Mouse (Mus musculus): ENCODE results near the gene Golph3l. TPM values are rescaled to one million over a fixed set of nuclear protein-coding genes. Genes with fewer than 3 reads are reported as not detected.

Golph3l gene
- polyA plus RNA-seq, 1 experiment from 2014 or later, result 30.9 TPM

DNA sequence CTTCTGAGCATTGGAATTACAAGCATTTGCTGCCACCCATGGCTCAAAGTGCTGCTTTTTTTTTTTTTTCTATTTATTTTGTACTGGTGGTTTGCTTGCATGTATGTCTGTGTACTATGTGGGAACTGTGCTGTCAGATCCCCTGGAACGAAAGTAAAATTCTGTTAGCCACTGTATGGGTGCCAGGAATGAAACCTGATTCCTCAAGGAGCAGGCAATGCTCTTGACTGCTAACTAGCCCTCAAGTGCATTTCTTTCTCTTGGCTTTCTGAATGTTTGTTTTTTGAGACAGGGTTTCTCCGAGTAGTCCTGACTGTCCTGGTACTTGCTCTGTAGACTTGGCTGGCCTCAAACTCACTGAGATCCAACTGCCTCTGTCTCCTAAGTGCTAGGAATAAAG lies 26.9 kb upstream of the Golph3l start:
- ATAC-seq (ENCODE audit: low FRiP score) (no peak), DNase-seq (ENCODE audit: low spot score) (no peak)
- Histone ChIP-seq H3K36me3 (replicated peaks; ENCODE audit: control insufficient read depth, insufficient read depth) (no peaks in the 10 kb centered on the region), H3K4me3 (replicated peaks; ENCODE audit: low read length) (no peak overlapping the region), H3K9me3 (ENCODE audit: control insufficient read depth, low read length) (no peaks in the 10 kb centered on the region), H3K9ac (no peak overlapping the region), H3K4me1 (replicated peaks; ENCODE audit: control insufficient read depth, insufficient read depth, low read length) (no peaks in the 10 kb centered on the region), H3K27me3 (ENCODE audit: control insufficient read depth, insufficient read depth, low read length) (no peaks in the 10 kb centered on the region), H3K27ac (no peak overlapping the region), H3K4me2 (replicated peaks) (no peak overlapping the region)
- WGBS, result 75% methylated on average over 2 of the region's 2 CpGs

DNA sequence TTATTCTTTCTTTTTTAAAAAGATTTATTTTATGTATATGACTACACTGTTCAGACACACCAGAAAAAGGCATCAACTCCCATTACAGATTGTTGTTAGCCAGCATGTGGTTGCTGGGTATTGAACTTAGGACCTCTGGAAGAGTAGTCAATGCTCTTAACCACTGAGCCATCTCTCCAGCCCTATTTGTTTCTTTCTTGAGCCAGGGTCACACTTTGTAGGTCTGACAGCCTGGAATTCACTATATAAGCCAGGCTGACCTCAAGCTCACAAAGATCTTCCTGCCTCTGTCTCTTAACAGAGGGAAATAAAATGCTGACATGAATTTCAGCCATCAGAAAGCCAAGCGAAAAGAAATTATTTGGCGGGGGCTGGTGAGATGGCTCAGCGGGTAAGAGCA lies 19.1 kb upstream of the Golph3l start:
- Histone ChIP-seq H3K4me3 (replicated peaks; ENCODE audit: low read length) (no peak overlapping the region), H3K4me2 (replicated peaks) (no peak overlapping the region), H3K9me3 (ENCODE audit: control insufficient read depth, low read length) (no peaks in the 10 kb centered on the region), H3K36me3 (replicated peaks; ENCODE audit: control insufficient read depth, insufficient read depth) (no peaks in the 10 kb centered on the region), H3K9ac (no peak overlapping the region), H3K27ac (no peak overlapping the region), H3K4me1 (replicated peaks; ENCODE audit: control insufficient read depth, insufficient read depth, low read length) (no peaks in the 10 kb centered on the region), H3K27me3 (ENCODE audit: control insufficient read depth, insufficient read depth, low read length) (no peaks in the 10 kb centered on the region)
- DNase-seq (ENCODE audit: low spot score), result no peak
- ATAC-seq (ENCODE audit: low FRiP score), result no peak
- 96% methylated on average over 3 of the region's 3 CpGs for WGBS

DNA sequence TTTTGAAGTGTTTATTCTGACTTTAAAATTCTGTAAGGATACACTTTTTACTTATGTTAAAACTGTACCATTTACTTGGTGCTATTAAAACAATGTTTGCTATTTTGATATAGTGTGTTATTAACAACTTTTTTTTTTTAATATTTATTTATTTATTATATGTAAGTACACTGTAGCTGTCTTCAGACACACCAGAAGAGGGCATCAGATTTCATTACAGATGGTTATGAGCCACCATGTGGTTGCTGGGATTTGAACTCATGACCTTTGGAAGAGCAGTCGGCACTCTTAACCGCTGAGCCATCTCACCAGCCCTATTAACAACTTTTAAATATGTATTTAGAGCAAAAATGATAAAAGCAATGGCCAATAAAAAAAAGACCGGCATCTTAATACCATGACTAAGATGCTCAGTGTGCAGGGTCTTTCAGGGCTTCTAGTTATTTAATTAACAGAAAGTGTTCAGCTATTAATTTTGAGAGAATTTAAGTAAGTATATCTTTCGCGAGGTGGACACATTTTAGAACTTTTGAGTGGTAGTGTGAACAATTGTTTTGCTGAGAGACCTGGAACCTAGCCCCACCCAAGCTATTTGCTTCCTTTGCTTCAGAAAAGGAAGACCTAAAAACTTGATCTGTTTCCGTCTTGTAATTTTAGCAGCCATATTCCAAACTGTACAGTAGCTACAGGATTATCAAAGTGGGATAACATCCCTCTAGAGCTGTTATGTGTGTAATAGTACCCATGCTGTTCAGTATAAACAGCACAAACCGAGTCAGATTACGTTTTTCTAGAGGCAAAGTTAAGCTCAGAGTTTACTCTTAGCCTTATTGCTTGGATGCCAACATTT lies 755 bp upstream of the Golph3l start:
- H3K27ac ChIP-seq, result peak overlapping the region; percentile 62
- ATAC-seq (ENCODE audit: low FRiP score) (no peak), DNase-seq (ENCODE audit: low spot score) (no peak)
- WGBS, result 52% methylated on average over 8 of the region's 8 CpGs
- H3K4me1 ChIP-seq (replicated peaks; ENCODE audit: control insufficient read depth, insufficient read depth, low read length), result peaks cover 9% of the 10 kb centered on the region; the same call in 1 of the 2 replicates
- peak overlapping the region; percentile 26 for H3K4me3 ChIP-seq (replicated peaks; ENCODE audit: low read length)
- H3K27me3 ChIP-seq (ENCODE audit: control insufficient read depth, insufficient read depth, low read length), result no peaks in the 10 kb centered on the region
- peak overlapping the region; percentile 61 for H3K4me2 ChIP-seq (replicated peaks)
- peaks cover 14% of the 10 kb centered on the region for H3K36me3 ChIP-seq (replicated peaks; ENCODE audit: control insufficient read depth, insufficient read depth)
- no peaks in the 10 kb centered on the region for H3K9me3 ChIP-seq (ENCODE audit: control insufficient read depth, low read length)
- peak overlapping the region; percentile 17; the same call in 1 of the 2 replicates for H3K9ac ChIP-seq

DNA sequence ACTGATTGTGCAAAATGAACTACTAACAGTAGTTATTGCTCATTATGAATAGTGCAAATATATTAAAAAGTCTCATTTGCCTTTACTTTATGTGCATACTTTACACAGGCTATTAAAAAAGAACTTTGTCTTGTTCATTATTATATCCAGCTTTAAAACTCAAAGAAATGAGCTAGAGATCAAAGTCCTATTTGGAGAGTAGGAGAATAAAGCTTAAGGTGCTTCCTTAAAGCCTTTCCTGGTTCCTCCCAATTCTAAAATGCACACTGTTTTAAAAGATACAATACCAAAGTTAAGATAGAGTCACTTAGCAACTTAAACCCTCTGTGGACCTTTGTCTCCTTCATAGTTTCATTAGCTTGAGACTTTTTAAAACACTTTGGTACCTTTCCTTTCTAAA lies 10.0 kb downstream of the Golph3l start:
- DNase-seq (ENCODE audit: low spot score) (no peak), ATAC-seq (ENCODE audit: low FRiP score) (no peak)
- Histone ChIP-seq H3K27me3 (ENCODE audit: control insufficient read depth, insufficient read depth, low read length) (no peaks in the 10 kb centered on the region), H3K4me1 (replicated peaks; ENCODE audit: control insufficient read depth, insufficient read depth, low read length) (no peaks in the 10 kb centered on the region), H3K4me2 (replicated peaks) (no peak overlapping the region), H3K27ac (no peak overlapping the region), H3K9me3 (ENCODE audit: control insufficient read depth, low read length) (no peaks in the 10 kb centered on the region), H3K4me3 (replicated peaks; ENCODE audit: low read length) (no peak overlapping the region), H3K36me3 (replicated peaks; ENCODE audit: control insufficient read depth, insufficient read depth) (peaks cover 48% of the 10 kb centered on the region), H3K9ac (no peak overlapping the region)

DNA sequence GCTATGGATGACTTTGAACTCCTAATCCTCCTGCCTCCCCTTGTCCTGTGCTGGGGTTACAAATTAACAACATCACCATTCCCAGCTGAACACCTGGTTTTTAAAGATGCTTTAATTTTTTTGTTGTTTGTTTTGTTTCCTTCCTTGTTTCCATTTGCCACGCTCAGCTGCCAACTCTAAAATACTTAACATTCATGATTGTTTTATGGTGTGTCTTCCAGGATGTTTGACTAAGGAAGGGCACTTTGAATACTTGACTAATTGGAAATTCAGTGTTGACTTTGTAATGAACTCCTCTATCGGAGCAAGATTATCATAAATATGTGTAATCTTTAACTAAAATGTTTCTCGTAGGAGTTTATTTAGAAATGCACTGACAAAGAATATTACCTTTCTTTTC lies 12.6 kb downstream of the Golph3l start:
- no peak for ATAC-seq (ENCODE audit: low FRiP score)
- Histone ChIP-seq H3K4me2 (replicated peaks) (no peak overlapping the region), H3K36me3 (replicated peaks; ENCODE audit: control insufficient read depth, insufficient read depth) (peaks cover 31% of the 10 kb centered on the region)

DNA sequence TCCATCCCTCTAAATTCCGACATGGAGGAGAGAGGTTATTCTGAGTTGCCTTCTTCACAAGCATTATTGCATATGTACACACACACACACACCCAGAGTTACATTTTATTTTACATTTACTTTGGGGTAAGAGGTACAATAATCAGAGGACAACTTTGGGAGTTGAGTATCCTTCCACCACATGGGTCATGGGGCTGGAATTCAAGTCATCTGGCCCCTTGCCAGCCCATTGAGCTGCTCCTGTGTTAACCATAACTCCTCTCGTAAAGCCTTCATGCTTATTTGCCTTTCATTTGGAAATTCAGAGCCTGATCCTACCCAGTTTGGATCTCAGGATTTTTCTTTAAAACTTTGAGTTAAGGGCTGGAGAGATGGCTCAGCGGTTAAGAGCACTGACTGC lies 17.4 kb downstream of the Golph3l start:
- no peaks in the 10 kb centered on the region for H3K4me1 ChIP-seq (replicated peaks; ENCODE audit: control insufficient read depth, insufficient read depth, low read length)
- H3K4me3 ChIP-seq (replicated peaks; ENCODE audit: low read length), result no peak overlapping the region
- H3K36me3 ChIP-seq (replicated peaks; ENCODE audit: control insufficient read depth, insufficient read depth), result peaks cover 52% of the 10 kb centered on the region
- 82% methylated on average over 3 of the region's 3 CpGs for WGBS
- H3K27me3 ChIP-seq (ENCODE audit: control insufficient read depth, insufficient read depth, low read length), result no peaks in the 10 kb centered on the region
- no peak overlapping the region for H3K27ac ChIP-seq
- ATAC-seq (ENCODE audit: low FRiP score), result no peak
- H3K9ac ChIP-seq, result no peak overlapping the region
- DNase-seq (ENCODE audit: low spot score), result no peak
- H3K4me2 ChIP-seq (replicated peaks), result no peak overlapping the region
- H3K9me3 ChIP-seq (ENCODE audit: control insufficient read depth, low read length), result no peaks in the 10 kb centered on the region

More for the DNA sequence above, 12.6 kb downstream of the Golph3l start:
- Histone ChIP-seq H3K27ac (no peak overlapping the region), H3K9me3 (ENCODE audit: control insufficient read depth, low read length) (no peaks in the 10 kb centered on the region), H3K27me3 (ENCODE audit: control insufficient read depth, insufficient read depth, low read length) (no peaks in the 10 kb centered on the region), H3K9ac (no peak overlapping the region), H3K4me1 (replicated peaks; ENCODE audit: control insufficient read depth, insufficient read depth, low read length) (no peaks in the 10 kb centered on the region), H3K4me3 (replicated peaks; ENCODE audit: low read length) (no peak overlapping the region)
- no peak for DNase-seq (ENCODE audit: low spot score)
- 92% methylated on average over 3 of the region's 3 CpGs for WGBS

DNA sequence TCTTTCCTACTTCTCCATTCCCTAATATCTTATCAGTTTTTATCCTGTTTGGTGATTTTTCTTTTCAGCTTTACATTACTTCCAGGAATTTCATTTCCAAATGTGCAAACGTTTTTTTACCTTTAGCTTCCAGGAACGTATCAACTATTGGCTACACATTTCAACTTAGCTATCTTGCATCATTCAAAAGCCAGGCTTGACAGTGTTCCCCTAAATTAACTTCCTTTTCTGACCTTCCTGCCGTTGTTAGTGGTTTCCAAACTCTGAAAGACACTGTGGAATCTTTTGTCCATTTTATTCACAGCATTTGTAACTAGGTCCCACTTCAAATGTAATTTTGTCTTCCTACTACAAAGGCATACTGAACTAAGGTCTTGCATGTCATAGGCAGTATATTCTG lies 20.5 kb downstream of the Golph3l start:
- no peak overlapping the region for H3K9ac ChIP-seq
- no peak overlapping the region for H3K4me3 ChIP-seq (replicated peaks; ENCODE audit: low read length)
- H3K4me2 ChIP-seq (replicated peaks), result no peak overlapping the region
- no peak overlapping the region for H3K27ac ChIP-seq
- H3K36me3 ChIP-seq (replicated peaks; ENCODE audit: control insufficient read depth, insufficient read depth), result peaks cover 56% of the 10 kb centered on the region
- ATAC-seq (ENCODE audit: low FRiP score) (no peak), DNase-seq (ENCODE audit: low spot score) (no peak)
- WGBS, result 81% methylated on average over 3 of the region's 3 CpGs
- H3K4me1 ChIP-seq (replicated peaks; ENCODE audit: control insufficient read depth, insufficient read depth, low read length), result no peaks in the 10 kb centered on the region
- no peaks in the 10 kb centered on the region for H3K27me3 ChIP-seq (ENCODE audit: control insufficient read depth, insufficient read depth, low read length)
- no peaks in the 10 kb centered on the region for H3K9me3 ChIP-seq (ENCODE audit: control insufficient read depth, low read length)

DNA sequence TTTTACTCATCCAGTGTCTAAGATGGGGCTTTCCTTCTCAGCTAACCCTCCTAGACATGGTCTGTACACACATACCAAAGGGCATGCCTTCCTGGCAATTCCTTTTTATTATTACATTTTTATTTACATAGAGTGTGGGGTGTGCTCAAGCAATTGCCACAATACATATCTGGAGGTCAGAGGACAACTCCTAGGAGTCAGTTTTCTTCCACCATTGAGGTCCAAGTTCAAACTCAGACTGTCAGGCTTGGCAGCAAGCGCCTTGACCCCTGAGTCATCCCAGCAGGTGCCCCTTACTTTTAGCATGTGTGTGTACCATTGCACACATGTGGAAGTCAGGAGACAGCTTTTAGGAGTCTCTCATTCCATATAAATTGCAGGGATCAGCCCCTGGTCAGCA lies 25.3 kb downstream of the Golph3l start:
- Histone ChIP-seq H3K9ac (no peak overlapping the region), H3K9me3 (ENCODE audit: control insufficient read depth, low read length) (no peaks in the 10 kb centered on the region), H3K4me1 (replicated peaks; ENCODE audit: control insufficient read depth, insufficient read depth, low read length) (no peaks in the 10 kb centered on the region), H3K27me3 (ENCODE audit: control insufficient read depth, insufficient read depth, low read length) (no peaks in the 10 kb centered on the region), H3K36me3 (replicated peaks; ENCODE audit: control insufficient read depth, insufficient read depth) (peaks cover 59% of the 10 kb centered on the region), H3K4me2 (replicated peaks) (no peak overlapping the region), H3K27ac (no peak overlapping the region), H3K4me3 (replicated peaks; ENCODE audit: low read length) (no peak overlapping the region)
- no peak for DNase-seq (ENCODE audit: low spot score)
- 97% methylated on average over 1 of the region's 1 CpGs for WGBS
- no peak for ATAC-seq (ENCODE audit: low FRiP score)

DNA sequence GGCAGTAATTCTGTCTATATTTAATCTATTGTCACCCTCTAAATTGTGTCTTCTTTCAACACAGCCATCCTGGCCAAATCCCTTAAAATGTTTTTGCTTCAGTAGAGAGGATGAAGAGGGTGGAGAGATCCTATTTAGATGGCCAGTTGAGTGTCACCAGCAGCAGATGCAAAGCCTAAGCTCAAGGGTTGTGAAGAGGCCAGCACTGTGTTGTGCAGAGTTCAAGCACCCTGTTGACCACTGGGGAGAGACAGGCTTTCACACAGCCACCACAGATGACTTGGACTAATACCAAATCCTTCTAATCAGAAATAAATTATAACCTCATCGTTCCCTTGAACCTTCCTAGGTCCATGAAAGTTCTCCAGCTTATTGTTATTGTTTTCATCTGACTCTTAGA lies 29.8 kb downstream of the Golph3l start:
- no peak for ATAC-seq (ENCODE audit: low FRiP score)
- no peak for DNase-seq (ENCODE audit: low spot score)

More for the DNA sequence above, 29.8 kb downstream of the Golph3l start:
- Histone ChIP-seq H3K4me1 (replicated peaks; ENCODE audit: control insufficient read depth, insufficient read depth, low read length) (no peaks in the 10 kb centered on the region), H3K9ac (no peak overlapping the region), H3K4me2 (replicated peaks) (no peak overlapping the region), H3K4me3 (replicated peaks; ENCODE audit: low read length) (no peak overlapping the region), H3K36me3 (replicated peaks; ENCODE audit: control insufficient read depth, insufficient read depth) (peaks cover 53% of the 10 kb centered on the region), H3K27me3 (ENCODE audit: control insufficient read depth, insufficient read depth, low read length) (no peaks in the 10 kb centered on the region), H3K9me3 (ENCODE audit: control insufficient read depth, low read length) (no peaks in the 10 kb centered on the region), H3K27ac (no peak overlapping the region)
- WGBS, result 96% methylated on average over 1 of the region's 1 CpGs
